Mouse (Mus musculus) thymus, postnatal 0 days (tissue): ENCODE measurements at regions not wholly inside any gene's neighbourhood (a gene's known extent, or its start where the extent isn't known, plus 50 kb on each side); places are given as distances from the start of the nearest gene placed in this dataset.

Experiments
- DNase-seq: peaks from one replicate; pipeline ENCODE4 v3.0.0-alpha.2; 2015; ENCODE audit warnings: low spot score

DNA sequence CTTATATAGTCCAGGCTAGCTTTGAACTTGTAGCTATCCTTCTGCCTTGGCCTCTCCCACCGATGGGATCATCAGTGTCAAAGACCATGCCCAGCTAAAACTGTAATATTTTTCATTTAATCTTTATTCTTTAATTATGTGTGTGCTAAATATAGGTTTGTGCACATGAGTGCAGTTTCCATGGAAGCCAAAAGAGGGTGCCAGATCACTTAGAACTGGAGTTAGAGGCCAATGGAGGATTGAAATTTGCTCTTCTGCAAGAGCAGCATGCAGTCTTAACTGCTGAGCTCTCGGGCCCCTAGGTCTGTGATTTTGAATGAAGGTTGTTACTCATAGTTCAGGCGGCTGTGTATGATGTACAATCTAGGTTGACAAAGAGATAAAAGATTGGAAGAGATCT lies 66.6 kb upstream of the Slc22a22 start:
- no peak for DNase-seq

DNA sequence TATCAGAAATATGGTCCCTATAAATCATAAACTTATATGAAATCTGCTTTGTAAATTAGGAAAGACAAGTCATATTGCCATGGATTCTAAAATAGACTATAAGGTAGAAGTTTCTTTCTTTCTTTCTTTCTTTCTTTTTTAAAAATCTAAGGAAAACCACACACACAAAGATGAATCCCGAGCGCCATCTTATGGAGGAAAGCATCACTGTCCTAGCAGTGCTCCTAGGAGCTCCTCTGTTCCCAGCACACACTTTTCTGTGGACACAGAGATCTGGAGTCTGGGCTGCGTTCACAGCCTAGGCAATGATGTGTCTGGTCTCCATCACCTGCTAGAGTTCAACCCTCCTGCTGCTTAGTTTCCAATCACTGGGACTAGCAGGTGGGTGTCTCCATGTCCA lies 65.2 kb upstream of the Slc22a22 start:
- DNase-seq = no peak

DNA sequence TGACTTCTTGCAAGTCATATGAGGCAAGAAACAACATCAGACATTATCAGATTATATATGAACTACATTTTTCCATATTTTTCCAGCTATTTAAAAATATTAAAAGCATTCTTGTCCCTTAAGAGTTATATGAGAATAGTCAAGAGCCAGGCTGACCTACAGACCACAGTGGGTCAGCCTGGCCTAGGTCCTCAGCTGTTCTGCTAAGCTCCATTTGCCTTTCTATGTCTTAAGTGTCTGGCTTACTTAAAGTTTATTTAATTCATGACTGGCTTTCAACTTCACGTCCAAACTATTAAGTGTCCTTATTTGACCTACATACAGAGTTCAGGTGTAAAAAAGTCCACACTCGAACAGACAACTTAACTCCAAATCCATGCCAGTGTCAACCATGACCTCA lies 58.1 kb upstream of the Slc22a22 start:
- no peak for DNase-seq
